Mouse (Mus musculus) heart, adult 8-10 months (tissue): ENCODE measurements around the gene Rassf6. TPM values are rescaled to one million over a fixed set of nuclear protein-coding genes. Genes with fewer than 3 reads are reported as not detected.

Experiments
- DNase-seq: peaks from one replicate; pipeline ENCODE4 v3.0.0; 2022; ENCODE audit warnings: low spot score
- total RNA-seq, 4 experiments: library from RNA; stranded (reverse); gene quantifications; 2 replicates each; pipeline ENCODE4 v1.2.4; 2022

The Rassf6 gene
- total RNA-seq, 4 experiments from 2014 or later: not detected

GRCm38 (mm10) chr5:90571216-90571615 lies 69.2 kb downstream of the Rassf6 start:
- DNase-seq: no peak

GRCm38 (mm10) chr5:90568338-90568737 lies 72.1 kb downstream of the Rassf6 start:
- DNase-seq: no peak

DNA sequence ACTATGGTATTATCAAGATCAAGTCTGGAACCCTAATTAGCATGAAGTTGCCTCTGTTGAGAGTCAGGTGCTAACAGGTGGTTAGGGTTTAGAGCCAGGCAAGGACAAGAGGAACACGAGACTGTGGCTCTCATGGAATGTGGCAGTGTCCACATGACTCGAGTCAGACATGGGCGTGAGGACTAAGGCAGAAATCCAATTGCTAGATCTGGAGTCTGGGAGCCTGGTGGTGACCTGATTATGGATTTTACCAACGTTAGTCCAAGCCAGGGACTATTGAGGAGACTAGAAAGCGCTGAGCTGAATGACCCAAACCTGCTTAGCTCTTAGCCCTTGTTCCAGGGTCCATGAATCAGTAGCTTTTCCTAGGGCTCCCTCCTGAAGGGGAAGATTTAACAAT lies 72.7 kb downstream of the Rassf6 start:
- no peak for DNase-seq

DNA sequence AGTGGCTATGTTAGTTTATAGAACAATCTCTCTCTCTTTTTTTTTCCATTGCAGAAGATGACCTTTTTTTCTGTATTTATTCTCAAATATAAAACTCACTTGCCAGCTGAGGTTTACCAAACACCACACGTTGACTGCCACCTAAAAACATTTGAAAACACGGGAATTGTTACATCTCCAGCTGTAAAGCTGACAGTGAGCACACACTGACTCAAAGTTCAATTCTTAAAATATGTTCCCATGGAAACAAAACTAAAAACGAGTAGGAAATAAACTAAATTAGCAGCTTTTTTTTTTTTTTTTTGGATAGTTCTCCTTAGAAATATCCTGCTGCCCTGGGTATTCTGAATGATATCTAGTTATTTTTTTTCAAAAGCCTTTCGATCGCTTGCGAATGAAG lies 75.3 kb downstream of the Rassf6 start:
- DNase-seq: no peak

GRCm38 (mm10) chr5:90564161-90564560 lies 76.3 kb downstream of the Rassf6 start:
- DNase-seq: no peak

GRCm38 (mm10) chr5:90562880-90563279 lies 77.6 kb downstream of the Rassf6 start:
- DNase-seq: no peak

DNA sequence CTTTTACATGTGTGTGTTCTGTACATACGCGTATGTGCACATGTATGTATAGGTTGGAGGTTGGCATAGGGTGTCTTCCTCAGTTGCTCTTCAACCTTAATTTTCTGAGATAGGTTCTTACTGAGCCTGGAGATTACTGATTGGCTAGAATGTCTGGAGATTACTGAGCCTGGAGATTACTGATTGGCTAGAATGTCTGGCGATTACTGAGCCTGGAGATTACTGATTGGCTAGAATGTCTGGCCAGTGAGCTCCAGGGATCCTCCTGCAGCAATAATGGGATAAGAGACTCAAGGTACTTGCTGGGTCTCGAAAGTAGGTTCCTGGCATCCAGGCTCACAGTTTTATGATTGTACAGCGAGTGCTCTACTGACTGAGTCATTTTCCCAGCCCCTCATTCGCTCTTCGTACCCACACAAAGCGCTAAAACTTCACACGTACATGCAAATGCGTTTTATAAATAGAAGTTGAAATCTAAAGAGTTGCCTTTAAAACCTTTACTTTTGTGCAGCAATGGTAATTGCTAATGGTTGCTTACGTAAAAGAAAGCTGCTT lies 78.7 kb downstream of the Rassf6 start:
- no peak for DNase-seq

DNA sequence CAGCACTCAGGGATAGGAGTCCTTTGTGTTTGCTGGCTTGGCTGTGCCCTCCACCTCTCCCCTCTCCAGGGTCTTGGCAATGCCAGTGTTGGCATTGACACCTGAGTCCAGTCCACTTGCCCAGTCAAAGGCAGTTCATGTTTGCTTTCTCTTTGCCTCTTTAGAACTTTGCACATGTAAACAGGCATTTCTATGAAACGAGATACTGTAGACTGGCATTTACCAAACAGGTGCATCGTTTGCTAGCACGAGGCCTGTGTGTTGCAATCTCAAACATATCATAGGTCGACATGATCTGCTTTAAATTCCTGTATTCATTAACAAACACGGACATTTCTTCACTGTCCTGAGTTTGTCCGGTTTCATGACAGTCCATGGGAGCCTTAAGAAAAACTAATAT lies 79.7 kb downstream of the Rassf6 start, which contains the start of gene 5830473C10Rik:
Gene 5830473C10Rik (plus strand): TSS at position 365 of the 400 bp plus-strand sequence.
- no peak for DNase-seq

DNA sequence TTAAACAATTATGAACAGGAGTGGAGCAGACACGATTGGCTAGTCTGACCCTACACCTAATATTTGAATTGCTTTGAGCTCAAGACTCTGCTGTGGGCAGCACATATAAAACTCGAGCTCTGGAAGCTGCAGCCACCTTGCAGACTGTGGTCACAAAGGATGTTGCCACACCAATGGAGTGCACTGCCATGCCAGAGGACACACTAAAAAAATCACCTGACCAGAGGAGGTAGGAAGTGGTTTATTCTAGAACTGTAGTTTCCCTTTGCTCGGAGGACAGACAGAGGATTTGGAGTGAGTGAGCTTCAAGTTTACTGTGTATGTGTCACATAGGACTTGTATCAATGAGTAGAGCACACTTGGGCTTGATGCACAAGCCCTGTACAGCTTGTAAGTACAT lies 84.4 kb downstream of the Rassf6 start:
- no peak for DNase-seq

Other genes starting within 250 kb of the Rassf6 start
- gene Alb, start 179.8 kb downstream of the Rassf6 start, total RNA-seq: under 1 TPM in 2 of 4 experiments, not detected in 2; 0.25 to 0.28 TPM
- gene Afp, start 149.9 kb downstream of the Rassf6 start, total RNA-seq: not detected
- gene Afm, start 121.7 kb downstream of the Rassf6 start, total RNA-seq: not detected
- not detected for gene 5830473C10Rik, start 79.5 kb downstream of the Rassf6 start, total RNA-seq
- under 1 TPM in 2 of 4 experiments, not detected in 2; 0.14 to 0.16 TPM for gene Cxcl5, start 118.7 kb upstream of the Rassf6 start, total RNA-seq
- 10 to 100 TPM; 10.5 to 27.1 (median 17.0) TPM for gene Ppbp, start 127.9 kb upstream of the Rassf6 start, total RNA-seq
- gene Pf4, start 131.8 kb upstream of the Rassf6 start, total RNA-seq: 10 to 100 TPM; 30.1 to 36.7 (median 30.8) TPM
- gene Cxcl3, start 145.4 kb upstream of the Rassf6 start, total RNA-seq: not detected
- gene Cxcl15, start 153.9 kb upstream of the Rassf6 start, total RNA-seq: not detected